Mouse (Mus musculus): Measurements from ENCODE around the gene Lrrc9. TPM values are rescaled to one million over a fixed set of nuclear protein-coding genes. Genes with fewer than 3 reads are reported as not detected.

Lrrc9 gene
- polyA plus RNA-seq (2015; fragmentation: Nextera tagmentation; extraction: Ambion mirVana): 3.3 and 3.9 TPM in 2 replicates

- H3K4me3 ChIP-seq: peak within 1 kb of the TSS; percentile 42
- ATAC-seq (replicated peaks): peak; percentile 60
- peak within 1 kb of the TSS; percentile 43 for H3K9ac ChIP-seq (replicated peaks)
- peak within 1 kb of the TSS; percentile 53 for H3K4me2 ChIP-seq (replicated peaks)
- 2% methylated on average over 31 of the region's 31 CpGs for WGBS
- no peaks in the 10 kb centered on the region for H3K36me3 ChIP-seq
- no peak within 1 kb of the TSS for H3K27ac ChIP-seq (replicated peaks)
- no peaks in the 10 kb centered on the region for H3K9me3 ChIP-seq
- peaks cover 27% of the 10 kb centered on the region for H3K4me1 ChIP-seq
- no peaks in the 10 kb centered on the region for H3K27me3 ChIP-seq
These were observed at the start of gene Lrrc9 for GRCm38 (mm10) chr12:72441839-72442576. TSS of gene Lrrc9 (plus strand) at chr12:72441866.

GRCm38 (mm10) chr12:72393046-72393805 is 48.4 kb upstream of the Lrrc9 start:
- no peak overlapping the region for H3K9ac ChIP-seq (replicated peaks)
- H3K9me3 ChIP-seq: no peaks in the 10 kb centered on the region
- no peak overlapping the region for H3K4me2 ChIP-seq (replicated peaks)
- peaks cover 8% of the 10 kb centered on the region for H3K4me1 ChIP-seq
- no peak overlapping the region for H3K27ac ChIP-seq (replicated peaks)
- H3K36me3 ChIP-seq: no peaks in the 10 kb centered on the region
- no peak for ATAC-seq (replicated peaks)
- H3K4me3 ChIP-seq: no peak overlapping the region
- 60% methylated on average over 13 of the region's 13 CpGs for WGBS
- H3K27me3 ChIP-seq: no peaks in the 10 kb centered on the region

- Histone ChIP-seq H3K27me3 (0 out of 2 replicates have a peak, but pooled peaks cover 4% of the 10 kb centered on the region), H3K9ac (replicated peaks) (no peak overlapping the region), H3K36me3 (no peaks in the 10 kb centered on the region), H3K27ac (replicated peaks) (no peak overlapping the region), H3K4me1 (peaks cover 19% of the 10 kb centered on the region), H3K4me3 (no peak overlapping the region), H3K9me3 (no peaks in the 10 kb centered on the region), H3K4me2 (replicated peaks) (no peak overlapping the region)
- ATAC-seq (replicated peaks): no peak
- WGBS: 14% methylated on average over 4 of the region's 5 CpGs
These were observed 36.6 kb upstream of the Lrrc9 start for GRCm38 (mm10) chr12:72405031-72405430.

GRCm38 (mm10) chr12:72407146-72407545 is 34.5 kb upstream of the Lrrc9 start:
- peak overlapping the region; percentile 83 for H3K4me3 ChIP-seq
- peak; percentile 18; the same call in 1 of the 2 replicates for ATAC-seq (replicated peaks)
- H3K4me2 ChIP-seq (replicated peaks): peak overlapping the region; percentile 63
- H3K9me3 ChIP-seq: no peaks in the 10 kb centered on the region
- WGBS: 10% methylated on average over 11 of the region's 11 CpGs
- H3K27me3 ChIP-seq: 0 out of 2 replicates have a peak, but pooled peaks cover 4% of the 10 kb centered on the region
- H3K36me3 ChIP-seq: no peaks in the 10 kb centered on the region
- H3K27ac ChIP-seq (replicated peaks): 0 out of 2 replicates have a peak overlapping the region, but pooled peaks have one; percentile 79
- H3K9ac ChIP-seq (replicated peaks): peak overlapping the region; percentile 84
- peaks cover 19% of the 10 kb centered on the region for H3K4me1 ChIP-seq

GRCm38 (mm10) chr12:72407721-72408110 is 34.0 kb upstream of the Lrrc9 start:
- peak overlapping the region; percentile 84 for H3K9ac ChIP-seq (replicated peaks)
- H3K4me3 ChIP-seq: peak overlapping the region; percentile 83
- under 1% methylated on average over 17 of the region's 17 CpGs for WGBS
- ATAC-seq (replicated peaks): peak; percentile 49
- no peaks in the 10 kb centered on the region for H3K36me3 ChIP-seq
- H3K4me1 ChIP-seq: peaks cover 19% of the 10 kb centered on the region
- peak overlapping the region; percentile 79; the same call in 1 of the 2 replicates for H3K27ac ChIP-seq (replicated peaks)
- H3K27me3 ChIP-seq: 0 out of 2 replicates have a peak, but pooled peaks cover 4% of the 10 kb centered on the region
- no peaks in the 10 kb centered on the region for H3K9me3 ChIP-seq
- peak overlapping the region; percentile 63 for H3K4me2 ChIP-seq (replicated peaks)

- Histone ChIP-seq H3K27me3 (0 out of 2 replicates have a peak, but pooled peaks cover 4% of the 10 kb centered on the region), H3K4me3 (peak overlapping the region; percentile 83), H3K4me1 (peaks cover 19% of the 10 kb centered on the region), H3K9me3 (no peaks in the 10 kb centered on the region), H3K27ac (replicated peaks) (peak overlapping the region; percentile 79), H3K36me3 (no peaks in the 10 kb centered on the region), H3K9ac (replicated peaks) (peak overlapping the region; percentile 84), H3K4me2 (replicated peaks) (peak overlapping the region; percentile 63)
- peak; percentile 85 for ATAC-seq (replicated peaks)
- WGBS: under 1% methylated on average over 61 of the region's 63 CpGs
These were observed 33.4 kb upstream of the Lrrc9 start for GRCm38 (mm10) chr12:72408111-72408891.

- 26% methylated on average over 6 of the region's 6 CpGs for WGBS
These were observed 32.7 kb upstream of the Lrrc9 start, which contains the start of gene Rtn1 for GRCm38 (mm10) chr12:72408954-72409353. TSS of gene Rtn1 (minus strand) at chr12:72409054.

GRCm38 (mm10) chr12:72417762-72418161 is 23.9 kb upstream of the Lrrc9 start:
- H3K4me1 ChIP-seq: no peaks in the 10 kb centered on the region
- WGBS: 30% methylated on average over 3 of the region's 3 CpGs
- H3K9me3 ChIP-seq: no peaks in the 10 kb centered on the region
- no peak overlapping the region for H3K27ac ChIP-seq (replicated peaks)
- H3K9ac ChIP-seq (replicated peaks): no peak overlapping the region
- H3K4me3 ChIP-seq: no peak overlapping the region
- no peaks in the 10 kb centered on the region for H3K36me3 ChIP-seq
- H3K27me3 ChIP-seq: no peaks in the 10 kb centered on the region
- no peak for ATAC-seq (replicated peaks)
- no peak overlapping the region for H3K4me2 ChIP-seq (replicated peaks)

More at GRCm38 (mm10) chr12:72408954-72409353, 32.7 kb upstream of the Lrrc9 start, which contains the start of gene Rtn1:
- H3K36me3 ChIP-seq: no peaks in the 10 kb centered on the region
- H3K27me3 ChIP-seq: 0 out of 2 replicates have a peak, but pooled peaks cover 4% of the 10 kb centered on the region
- peak within 1 kb of the TSS; percentile 79 for H3K27ac ChIP-seq (replicated peaks)
- H3K4me3 ChIP-seq: peak within 1 kb of the TSS; percentile 83
- H3K4me2 ChIP-seq (replicated peaks): peak within 1 kb of the TSS; percentile 63
- H3K9me3 ChIP-seq: no peaks in the 10 kb centered on the region
- H3K9ac ChIP-seq (replicated peaks): peak within 1 kb of the TSS; percentile 84
- H3K4me1 ChIP-seq: peaks cover 19% of the 10 kb centered on the region
- no peak for ATAC-seq (replicated peaks)

GRCm38 (mm10) chr12:72422681-72423080 is 19.0 kb upstream of the Lrrc9 start:
- no peak for ATAC-seq (replicated peaks)
- 59% methylated on average over 4 of the region's 4 CpGs for WGBS
- no peaks in the 10 kb centered on the region for H3K27me3 ChIP-seq
- H3K9me3 ChIP-seq: no peaks in the 10 kb centered on the region
- H3K4me1 ChIP-seq: no peaks in the 10 kb centered on the region
- no peak overlapping the region for H3K4me2 ChIP-seq (replicated peaks)
- no peak overlapping the region for H3K4me3 ChIP-seq
- no peak overlapping the region for H3K9ac ChIP-seq (replicated peaks)
- no peaks in the 10 kb centered on the region for H3K36me3 ChIP-seq
- H3K27ac ChIP-seq (replicated peaks): no peak overlapping the region

GRCm38 (mm10) chr12:72427722-72428126 is 13.9 kb upstream of the Lrrc9 start:
- Histone ChIP-seq H3K4me2 (replicated peaks) (no peak overlapping the region), H3K36me3 (no peaks in the 10 kb centered on the region), H3K27ac (replicated peaks) (no peak overlapping the region), H3K9ac (replicated peaks) (no peak overlapping the region), H3K4me1 (no peaks in the 10 kb centered on the region), H3K27me3 (no peaks in the 10 kb centered on the region), H3K9me3 (no peaks in the 10 kb centered on the region), H3K4me3 (no peak overlapping the region)
- ATAC-seq (replicated peaks): peak; percentile 80
- WGBS: 25% methylated on average over 11 of the region's 11 CpGs

GRCm38 (mm10) chr12:72432209-72432608 is 9.5 kb upstream of the Lrrc9 start:
- no peak overlapping the region for H3K9ac ChIP-seq (replicated peaks)
- H3K27me3 ChIP-seq: no peaks in the 10 kb centered on the region
- no peak overlapping the region for H3K27ac ChIP-seq (replicated peaks)
- H3K36me3 ChIP-seq: no peaks in the 10 kb centered on the region
- H3K4me2 ChIP-seq (replicated peaks): no peak overlapping the region
- no peaks in the 10 kb centered on the region for H3K9me3 ChIP-seq
- H3K4me3 ChIP-seq: no peak overlapping the region
- no peak for ATAC-seq (replicated peaks)
- WGBS: 87% methylated on average over 4 of the region's 4 CpGs
- peaks cover 7% of the 10 kb centered on the region for H3K4me1 ChIP-seq

Data from forebrain, embryonic 15.5 days (tissue).